ENCODE assay signal across 7 mouse cellular contexts in the genomic region with DNA sequence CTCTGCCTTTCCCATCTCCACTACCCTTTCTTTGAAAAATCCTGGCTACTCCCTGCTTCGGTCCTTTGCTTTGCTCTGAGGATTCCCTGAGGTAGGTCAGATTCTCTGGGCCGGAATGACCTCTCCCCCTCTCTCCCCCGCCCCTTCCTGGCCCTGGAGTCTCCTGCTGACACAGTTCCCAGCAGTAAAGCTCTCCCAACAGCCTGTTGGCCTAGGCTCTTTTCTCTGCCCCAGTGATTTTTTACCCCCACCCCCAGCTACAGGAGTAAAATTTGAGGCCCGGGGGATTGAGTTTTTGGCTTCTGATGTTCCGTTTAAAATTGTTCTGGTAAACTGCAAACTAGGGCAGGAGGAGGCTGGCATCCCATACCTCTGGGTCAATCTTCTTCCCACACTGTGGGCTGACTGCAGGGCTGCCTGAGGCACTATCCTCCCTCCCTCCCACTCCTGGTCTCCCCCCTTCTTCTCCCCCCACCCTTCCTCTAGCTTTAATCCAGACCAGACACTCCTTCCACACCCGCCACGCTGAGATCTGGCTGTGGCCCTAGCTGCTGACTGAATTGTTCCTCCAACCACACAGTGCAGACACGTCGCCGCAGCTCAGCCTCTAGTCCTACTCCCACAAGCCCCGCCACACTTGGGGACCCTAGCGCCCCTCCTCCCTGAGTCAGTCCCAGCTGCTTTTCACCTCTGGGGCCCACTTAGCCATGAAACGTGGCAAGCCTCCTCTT. TPM values are rescaled to one million over a fixed set of nuclear protein-coding genes. Genes with fewer than 3 reads are reported as not detected.
DNase-seq lines count a peak whose midpoint lies in the region; ATAC-seq lines count a peak whose summit lies in the region.

No protein-coding gene starts in this region.

- H3K27me3 ChIP-seq in embryonic facial prominence, embryonic 15.5 days = no peaks in the 10 kb centered on the region
- H3K27me3 ChIP-seq in intestine, embryonic 14.5 days (replicated peaks; ENCODE audit: control insufficient read depth, insufficient read depth, low read length) = no peaks in the 10 kb centered on the region
- no peaks in the 10 kb centered on the region for H3K27me3 ChIP-seq in midbrain, embryonic 13.5 days

- peak overlapping the region; percentile 97 for H3K27ac ChIP-seq in embryonic facial prominence, embryonic 15.5 days (replicated peaks)
- H3K27ac ChIP-seq in intestine, embryonic 14.5 days (ENCODE audit: low read depth) = peak overlapping the region; percentile 49; the same call in 1 of the 2 replicates
- H3K27ac ChIP-seq in midbrain, embryonic 13.5 days = peak overlapping the region; percentile 45

- 3% methylated on average over 13 of the region's 13 CpGs for WGBS in embryonic facial prominence, embryonic 15.5 days
- 14% methylated on average over 13 of the region's 13 CpGs for WGBS in intestine, embryonic 14.5 days
- WGBS in midbrain, embryonic 13.5 days = 3% methylated on average over 13 of the region's 13 CpGs

- H3K9ac ChIP-seq in embryonic facial prominence, embryonic 15.5 days = peak overlapping the region; percentile 31
- no peak overlapping the region for H3K9ac ChIP-seq in intestine, embryonic 14.5 days (ENCODE audit: low read length)
- peak overlapping the region; percentile 53 for H3K9ac ChIP-seq in midbrain, embryonic 13.5 days (replicated peaks)

- H3K36me3 ChIP-seq in embryonic facial prominence, embryonic 15.5 days = peaks cover 25% of the 10 kb centered on the region
- peaks cover 6% of the 10 kb centered on the region; the same call in 1 of the 2 replicates for H3K36me3 ChIP-seq in intestine, embryonic 14.5 days (ENCODE audit: control insufficient read depth, insufficient read depth, low read length)
- no peaks in the 10 kb centered on the region for H3K36me3 ChIP-seq in midbrain, embryonic 13.5 days

- intact Hi-C loops in left cerebral cortex, postnatal 36 days (cut with DNase I) = loop anchor here (10.0 kb wide), 1 partner anchor 137 kb away; a partner anchor contains a TSS

- peaks cover 70% of the 10 kb centered on the region for H3K4me1 ChIP-seq in embryonic facial prominence, embryonic 15.5 days
- H3K4me1 ChIP-seq in intestine, embryonic 14.5 days (replicated peaks; ENCODE audit: control insufficient read depth, insufficient read depth, low read length) = peaks cover 36% of the 10 kb centered on the region
- H3K4me1 ChIP-seq in midbrain, embryonic 13.5 days (replicated peaks) = peaks cover 46% of the 10 kb centered on the region

- peak; percentile 49 for DNase-seq in ovary, postnatal 36 days (ENCODE audit: low spot score)
- DNase-seq in ovary, postnatal 10 days (ENCODE audit: low spot score) = no peak
- peak; percentile 64 for DNase-seq in intestine, embryonic 14.5 days (ENCODE audit: low spot score)
- no peak for DNase-seq in left cerebral cortex, postnatal 36 days (ENCODE audit: low spot score in 2 of 2)
- DNase-seq in T-cell, adult 2 months (ENCODE audit: low spot score) = no peak

- H3K4me2 ChIP-seq in embryonic facial prominence, embryonic 15.5 days (replicated peaks) = peak overlapping the region; percentile 74
- H3K4me2 ChIP-seq in intestine, embryonic 14.5 days (ENCODE audit: low read length) = peak overlapping the region; percentile 60
- H3K4me2 ChIP-seq in midbrain, embryonic 13.5 days (replicated peaks) = peak overlapping the region; percentile 56

- ATAC-seq in embryonic facial prominence, embryonic 15.5 days (ENCODE audit: insufficient number of reproducible peaks, low FRiP score, low TSS enrichment, low read depth) = peak; percentile 77
- ATAC-seq in intestine, embryonic 14.5 days (replicated peaks; ENCODE audit: low FRiP score, low TSS enrichment, low read depth) = no peak
- ATAC-seq in midbrain, embryonic 13.5 days = no peak

- no peaks in the 10 kb centered on the region for H3K9me3 ChIP-seq in embryonic facial prominence, embryonic 15.5 days (replicated peaks)
- H3K9me3 ChIP-seq in intestine, embryonic 14.5 days (ENCODE audit: control insufficient read depth, low read length) = no peaks in the 10 kb centered on the region
- no peaks in the 10 kb centered on the region for H3K9me3 ChIP-seq in midbrain, embryonic 13.5 days

- H3K4me3 ChIP-seq in embryonic facial prominence, embryonic 15.5 days (replicated peaks) = peak overlapping the region; percentile 50
- peak overlapping the region; percentile 28 for H3K4me3 ChIP-seq in intestine, embryonic 14.5 days (ENCODE audit: low read depth, low read length)
- peak overlapping the region; percentile 23 for H3K4me3 ChIP-seq in midbrain, embryonic 13.5 days (replicated peaks)

RNA-seq across cellular contexts. Expression of a gene that starts 0.6 kb away (rescaled TPM):
- polyA plus RNA-seq in embryonic facial prominence, embryonic 15.5 days (2015; fragmentation: Nextera tagmentation; extraction: Ambion mirVana) = 217 and 248 TPM in 2 replicates
- polyA plus RNA-seq in intestine, embryonic 14.5 days (2014; fragmentation: Nextera tagmentation; extraction: Ambion mirVana) = 247 and 258 TPM in 2 replicates
- 231 and 234 TPM in 2 replicates for polyA plus RNA-seq in midbrain, embryonic 13.5 days (2015; fragmentation: Nextera tagmentation; extraction: Ambion mirVana)
- 100 to 1,000 TPM; 252 to 309 TPM for total RNA-seq in left cerebral cortex, postnatal 36 days (2021)

RNA-seq across cellular contexts. Expression of a gene that starts 1.5 kb away (rescaled TPM):
- polyA plus RNA-seq in embryonic facial prominence, embryonic 15.5 days (2015; fragmentation: Nextera tagmentation; extraction: Ambion mirVana) = 26.0 and 26.6 TPM in 2 replicates
- polyA plus RNA-seq in intestine, embryonic 14.5 days (2014; fragmentation: Nextera tagmentation; extraction: Ambion mirVana) = 5.0 and 6.1 TPM in 2 replicates
- polyA plus RNA-seq in midbrain, embryonic 13.5 days (2015; fragmentation: Nextera tagmentation; extraction: Ambion mirVana) = 6.5 and 7.4 TPM in 2 replicates
- 10 to 100 TPM; 11.1 to 16.4 TPM for total RNA-seq in left cerebral cortex, postnatal 36 days (2021)

RNA-seq across cellular contexts. Expression of a gene that starts 17.6 kb away (rescaled TPM):
- 92.7 and 101 TPM in 2 replicates for polyA plus RNA-seq in embryonic facial prominence, embryonic 15.5 days (2015; fragmentation: Nextera tagmentation; extraction: Ambion mirVana)
- 47.0 and 55.3 TPM in 2 replicates for polyA plus RNA-seq in intestine, embryonic 14.5 days (2014; fragmentation: Nextera tagmentation; extraction: Ambion mirVana)
- 20.2 and 20.8 TPM in 2 replicates for polyA plus RNA-seq in midbrain, embryonic 13.5 days (2015; fragmentation: Nextera tagmentation; extraction: Ambion mirVana)
- total RNA-seq in left cerebral cortex, postnatal 36 days (2021) = 10 to 100 TPM; 13.5 to 13.8 TPM

RNA-seq across cellular contexts. Expression of a gene that starts 18.4 kb away (rescaled TPM):
- 75.5 and 86.7 TPM in 2 replicates for polyA plus RNA-seq in embryonic facial prominence, embryonic 15.5 days (2015; fragmentation: Nextera tagmentation; extraction: Ambion mirVana)
- polyA plus RNA-seq in intestine, embryonic 14.5 days (2014; fragmentation: Nextera tagmentation; extraction: Ambion mirVana) = 65.5 and 68.4 TPM in 2 replicates
- polyA plus RNA-seq in midbrain, embryonic 13.5 days (2015; fragmentation: Nextera tagmentation; extraction: Ambion mirVana) = 99.0 and 99.8 TPM in 2 replicates
- total RNA-seq in left cerebral cortex, postnatal 36 days (2021) = 10 to 100 TPM; 63.6 to 64.6 TPM

RNA-seq across cellular contexts. Expression of a gene that starts 26.9 kb away (rescaled TPM):
- polyA plus RNA-seq in embryonic facial prominence, embryonic 15.5 days (2015; fragmentation: Nextera tagmentation; extraction: Ambion mirVana) = 1.3 and 1.9 TPM in 2 replicates
- 2.5 and 5.2 TPM in 2 replicates for polyA plus RNA-seq in intestine, embryonic 14.5 days (2014; fragmentation: Nextera tagmentation; extraction: Ambion mirVana)
- polyA plus RNA-seq in midbrain, embryonic 13.5 days (2015; fragmentation: Nextera tagmentation; extraction: Ambion mirVana) = 2.6 and 5.1 TPM in 2 replicates
- total RNA-seq in left cerebral cortex, postnatal 36 days (2021) = 1 to 10 TPM; 1.8 to 2.3 TPM

Comparison
In these comparisons a context has a peak if more than half of its experiments do, and no peak if none do; other contexts are left out.
1. DNase-seq: peak in ovary, postnatal 36 days (single experiment) and intestine, embryonic 14.5 days (single experiment); none in ovary, postnatal 10 days (single experiment), left cerebral cortex, postnatal 36 days (0 of 2) and T-cell, adult 2 months (single experiment).
2. H3K27ac ChIP-seq: peak in every context shown above with its lines; median percentile 97 in embryonic facial prominence, embryonic 15.5 days; 49 in intestine, embryonic 14.5 days; 45 in midbrain, embryonic 13.5 days.
3. Peak in every context shown above with its lines, with median percentiles within 50 percentile points of each other: H3K4me2 ChIP-seq and H3K4me3 ChIP-seq.